Mouse (Mus musculus) frontal cortex, postnatal 14 days (tissue): Measurements from ENCODE around the gene Rere.

Experiments
- DNase-seq, 2 experiments: peaks; one replicate each; pipeline ENCODE4 v3.0.0; 2022; ENCODE audit warnings: low spot score in 2 of 2

Rere gene

GRCm38 (mm10) chr4:150426880-150427476 lies 145.5 kb downstream of the Rere start:
- no peak for DNase-seq

GRCm38 (mm10) chr4:150428762-150429161 lies 147.3 kb downstream of the Rere start:
- no peak for DNase-seq

- DNase-seq, result no peak
Observed at GRCm38 (mm10) chr4:150433827-150434574, 152.6 kb downstream of the Rere start.

- DNase-seq, result no peak
Observed at GRCm38 (mm10) chr4:150435590-150435989, 154.1 kb downstream of the Rere start.

GRCm38 (mm10) chr4:150438621-150439020 lies 157.2 kb downstream of the Rere start:
- DNase-seq, result no peak

GRCm38 (mm10) chr4:150441931-150442330 lies 160.5 kb downstream of the Rere start:
- no peak for DNase-seq

GRCm38 (mm10) chr4:150444068-150444467 lies 162.6 kb downstream of the Rere start:
- no peak for DNase-seq

GRCm38 (mm10) chr4:150446617-150447016 lies 165.2 kb downstream of the Rere start:
- no peak for DNase-seq

- no peak for DNase-seq
Observed at GRCm38 (mm10) chr4:150447517-150447916, 166.1 kb downstream of the Rere start.

- DNase-seq, result no peak
Observed at GRCm38 (mm10) chr4:150448433-150448832, 167.0 kb downstream of the Rere start.

GRCm38 (mm10) chr4:150450081-150450691 lies 168.7 kb downstream of the Rere start:
- no peak for DNase-seq

GRCm38 (mm10) chr4:150452155-150452847 lies 170.9 kb downstream of the Rere start:
- no peak for DNase-seq

GRCm38 (mm10) chr4:150454571-150455306 lies 173.3 kb downstream of the Rere start:
- DNase-seq, result no peak

- DNase-seq, result no peak
Observed at GRCm38 (mm10) chr4:150455750-150456149, 174.3 kb downstream of the Rere start.

GRCm38 (mm10) chr4:150456452-150456851 lies 175.0 kb downstream of the Rere start:
- no peak for DNase-seq

GRCm38 (mm10) chr4:150456886-150457285 lies 175.4 kb downstream of the Rere start:
- no peak for DNase-seq

GRCm38 (mm10) chr4:150457353-150457752 lies 175.9 kb downstream of the Rere start:
- DNase-seq, result no peak

- DNase-seq, result no peak
Observed at GRCm38 (mm10) chr4:150457771-150458170, 176.3 kb downstream of the Rere start.

GRCm38 (mm10) chr4:150459022-150459794 lies 177.8 kb downstream of the Rere start:
- no peak for DNase-seq

GRCm38 (mm10) chr4:150460451-150460850 lies 179.0 kb downstream of the Rere start:
- no peak for DNase-seq

- DNase-seq, result no peak
Observed at GRCm38 (mm10) chr4:150461011-150461410, 179.6 kb downstream of the Rere start.
